Mouse (Mus musculus) megakaryocyte, adult 5-6 weeks (primary cell): ENCODE results near the gene Dgka. TPM values are rescaled to one million over a fixed set of nuclear protein-coding genes. Genes with fewer than 3 reads are reported as not detected.
"Not testable (repeated sequence)": the region's sequence is repeated elsewhere in the genome, so short reads cannot be mapped to it uniquely, and the experiment has no call there.

Source experiments
- ATAC-seq: 2 replicates; pipeline ENCODE4 v1.8.0; 2016; ENCODE audit warnings: mild to moderate bottlenecking, inconsistent platforms; ENCODE audit not compliant: poor library complexity, severe bottlenecking
- total RNA-seq, 2 experiments: library from RNA; stranded (forward) in 1 of 2; stranded (reverse) in 1 of 2; fragments of 153-499, 151-499 nt in 1 of 2; fragments of 221-1000, 200-1000 nt in 1 of 2; gene quantifications; 2 replicates each; pipeline versions ENCODE4 v1.2.3 to v1.2.4; 2015 to 2017

The Dgka gene
- total RNA-seq, 2 experiments from 2014 or later, result 32.6 to 37.6 TPM

DNA sequence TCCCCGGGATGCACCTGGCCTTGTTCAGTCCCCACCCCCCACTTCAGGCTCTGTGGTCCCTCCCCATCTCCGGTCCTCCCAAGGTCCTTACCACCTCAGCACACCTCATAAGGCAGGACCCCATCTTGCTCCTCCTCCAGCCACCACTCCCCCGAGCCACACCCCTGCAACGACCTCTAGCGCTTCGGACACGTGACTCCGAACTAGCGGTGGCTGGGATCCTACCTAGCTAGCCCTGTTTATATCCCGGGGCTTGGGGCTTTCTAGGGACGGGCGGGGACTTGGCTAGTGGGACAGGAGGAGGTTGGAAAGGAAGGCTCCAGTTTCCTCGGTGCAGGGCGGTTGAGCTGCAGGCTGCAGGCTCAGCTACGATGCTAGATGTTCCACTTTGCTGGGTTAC is 7.2 kb downstream of the Dgka start:
- no peak for ATAC-seq

DNA sequence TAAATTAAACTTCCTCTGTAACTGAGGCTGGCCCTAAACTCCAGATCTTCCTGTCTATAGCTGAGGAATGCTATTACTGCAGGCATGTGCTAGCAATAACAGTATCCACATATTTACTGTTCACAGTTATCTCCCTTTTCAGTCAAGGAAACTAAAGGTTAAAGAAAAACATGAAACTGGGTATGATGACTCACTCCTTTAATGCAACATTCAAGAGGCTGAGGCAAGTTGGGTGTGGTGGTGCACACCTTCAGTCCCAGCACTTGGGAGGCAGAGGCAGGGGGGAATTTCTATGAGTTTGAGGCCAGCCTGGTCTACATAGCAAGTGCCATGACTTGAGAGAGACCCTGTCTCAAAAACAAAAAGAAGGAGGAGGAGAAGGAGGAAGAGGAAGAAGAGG is 12.7 kb downstream of the Dgka start:
- ATAC-seq, result no peak

DNA sequence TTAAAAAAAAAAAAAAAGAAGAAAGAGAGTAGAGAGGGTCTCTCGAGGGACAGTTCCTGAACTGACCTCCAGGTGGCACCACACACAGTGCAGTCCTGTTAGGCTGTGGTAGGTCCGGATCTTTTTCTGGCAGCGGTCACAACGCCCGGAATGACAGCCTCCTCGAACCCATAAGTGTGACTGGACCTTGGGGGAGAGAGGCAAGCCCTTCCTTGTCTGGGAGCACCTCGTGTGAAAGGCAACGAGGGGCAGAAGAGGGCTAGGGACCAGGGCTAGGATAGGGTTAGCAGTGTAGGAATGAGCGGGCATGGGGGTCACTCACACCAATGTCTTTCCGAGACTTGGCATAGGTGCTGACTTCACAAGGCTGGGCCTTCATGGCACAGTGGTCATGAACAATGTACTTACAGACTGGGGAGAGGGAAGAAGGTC is 13.6 kb downstream of the Dgka start:
- ATAC-seq, result peak; percentile 89

DNA sequence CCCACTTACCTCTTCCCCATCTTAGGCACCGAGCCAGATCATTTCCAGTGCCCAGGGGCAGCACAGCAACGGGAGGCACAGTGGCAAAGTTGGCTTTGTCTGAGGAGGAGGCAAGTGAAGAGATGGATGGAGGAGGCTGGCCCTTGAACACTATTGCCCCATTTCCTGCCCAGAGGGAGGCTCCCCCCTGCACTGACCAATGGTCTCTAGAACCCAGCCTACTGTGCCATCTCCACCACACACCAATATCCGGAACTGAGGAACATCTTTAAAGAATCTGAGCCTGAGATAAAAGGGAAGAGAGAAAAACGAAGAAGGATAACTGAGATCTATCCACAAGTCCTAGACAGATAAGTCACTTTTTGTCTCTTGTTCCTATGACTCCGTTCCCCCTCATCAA is 16.6 kb downstream of the Dgka start:
- ATAC-seq, result peak; percentile 90

DNA sequence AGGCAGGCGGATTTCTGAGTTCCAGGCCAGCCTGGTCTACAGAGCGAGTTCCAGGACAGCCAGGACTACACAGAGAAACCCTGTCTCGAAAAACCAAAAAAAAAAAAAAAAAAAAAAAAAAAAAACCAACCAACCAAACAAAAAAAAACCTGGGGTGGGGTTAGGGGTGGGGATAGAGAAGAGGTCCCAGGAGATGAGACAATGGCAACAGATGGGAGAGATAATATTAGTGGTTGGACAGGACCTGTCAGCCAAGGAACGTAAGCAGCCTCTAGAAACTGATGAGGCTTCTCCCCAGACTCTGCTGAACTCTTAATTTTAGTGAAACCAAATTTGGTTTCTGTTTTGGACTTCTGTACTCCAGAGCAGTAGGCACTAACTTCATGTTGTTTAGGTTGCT is 19.2 kb downstream of the Dgka start:
- not testable (repeated sequence) for ATAC-seq

DNA sequence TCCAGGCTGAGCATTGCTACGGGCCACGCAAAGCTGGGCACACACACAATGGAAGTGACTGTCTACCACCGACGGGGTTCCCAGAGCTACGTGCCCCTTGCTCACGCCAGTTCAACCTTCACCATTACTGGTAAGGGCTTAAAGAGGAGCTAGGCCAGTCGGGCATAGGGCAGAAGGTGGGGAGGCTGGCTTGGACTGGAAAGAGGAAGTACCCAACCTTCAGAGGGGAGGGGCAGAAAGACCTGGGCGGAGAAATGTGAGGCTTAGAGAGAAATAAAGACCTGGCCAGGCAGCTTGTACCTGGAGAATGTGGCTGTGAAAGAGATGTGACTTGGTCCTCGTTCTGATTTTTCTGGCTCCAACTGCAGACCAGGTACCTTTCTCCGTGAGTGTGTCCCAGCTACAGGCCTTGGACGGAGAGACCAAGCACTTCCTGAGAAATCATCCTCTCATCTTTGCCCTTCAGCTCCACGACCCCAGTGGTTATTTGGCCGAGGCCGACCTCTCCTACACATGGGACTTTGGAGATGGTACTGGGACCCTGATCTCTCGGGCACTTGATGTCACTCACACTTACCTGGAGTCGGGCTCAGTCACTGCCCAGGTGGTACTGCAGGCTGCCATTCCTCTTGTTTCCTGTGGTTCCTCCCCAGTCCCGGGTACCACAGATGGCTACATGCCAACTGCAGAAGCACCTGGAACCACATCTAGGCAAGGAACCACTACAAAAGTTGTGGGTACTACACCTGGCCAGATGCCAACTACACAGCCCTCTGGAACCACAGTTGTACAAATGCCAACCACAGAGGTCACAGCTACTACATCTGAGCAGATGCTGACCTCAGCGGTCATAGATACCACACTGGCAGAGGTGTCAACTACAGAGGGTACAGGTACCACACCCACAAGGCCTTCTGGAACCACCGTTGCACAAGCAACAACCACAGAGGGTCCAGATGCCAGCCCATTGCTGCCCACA is 28.8 kb downstream of the Dgka start:
- ATAC-seq, result peak; percentile 95

DNA sequence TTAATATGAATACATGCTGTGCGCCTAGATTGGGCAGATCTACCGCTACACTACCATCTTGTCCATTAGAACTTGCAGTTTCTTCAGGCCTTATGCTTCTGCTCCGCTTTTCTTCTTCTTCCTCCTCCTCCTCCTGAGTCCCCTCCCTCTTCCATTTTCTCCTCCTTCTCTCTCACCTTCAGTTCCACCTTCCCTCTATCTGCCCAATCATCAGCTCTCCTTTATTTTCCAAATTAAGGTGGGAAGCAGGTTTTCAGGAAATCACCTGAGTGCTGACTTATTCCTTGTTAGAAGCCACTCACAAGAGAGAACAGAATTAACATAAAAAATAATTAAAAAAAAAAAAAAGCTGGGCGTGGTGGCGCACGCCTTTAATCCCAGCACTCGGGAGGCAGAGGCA is 33.3 kb downstream of the Dgka start:
- not testable (repeated sequence) for ATAC-seq

DNA sequence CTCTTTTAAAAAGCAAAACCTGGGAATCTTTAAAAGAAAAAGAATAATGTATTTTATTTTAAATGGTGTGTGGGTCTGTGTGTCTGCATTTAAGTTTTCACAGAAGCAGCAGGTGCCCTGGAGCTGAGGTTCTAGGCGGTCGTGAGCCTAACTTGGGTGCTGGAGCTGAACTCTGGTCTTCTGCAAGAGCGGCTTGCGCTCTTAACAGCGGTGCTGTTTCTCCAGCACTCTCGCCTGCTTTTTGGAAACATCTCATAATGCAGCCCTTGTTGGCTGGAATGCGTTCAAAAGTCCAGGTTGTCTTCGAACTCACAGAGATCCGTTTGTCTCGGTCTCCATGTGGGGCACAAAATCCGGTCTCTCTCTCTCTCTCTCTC is 39.4 kb downstream of the Dgka start:
- ATAC-seq, result no peak

DNA sequence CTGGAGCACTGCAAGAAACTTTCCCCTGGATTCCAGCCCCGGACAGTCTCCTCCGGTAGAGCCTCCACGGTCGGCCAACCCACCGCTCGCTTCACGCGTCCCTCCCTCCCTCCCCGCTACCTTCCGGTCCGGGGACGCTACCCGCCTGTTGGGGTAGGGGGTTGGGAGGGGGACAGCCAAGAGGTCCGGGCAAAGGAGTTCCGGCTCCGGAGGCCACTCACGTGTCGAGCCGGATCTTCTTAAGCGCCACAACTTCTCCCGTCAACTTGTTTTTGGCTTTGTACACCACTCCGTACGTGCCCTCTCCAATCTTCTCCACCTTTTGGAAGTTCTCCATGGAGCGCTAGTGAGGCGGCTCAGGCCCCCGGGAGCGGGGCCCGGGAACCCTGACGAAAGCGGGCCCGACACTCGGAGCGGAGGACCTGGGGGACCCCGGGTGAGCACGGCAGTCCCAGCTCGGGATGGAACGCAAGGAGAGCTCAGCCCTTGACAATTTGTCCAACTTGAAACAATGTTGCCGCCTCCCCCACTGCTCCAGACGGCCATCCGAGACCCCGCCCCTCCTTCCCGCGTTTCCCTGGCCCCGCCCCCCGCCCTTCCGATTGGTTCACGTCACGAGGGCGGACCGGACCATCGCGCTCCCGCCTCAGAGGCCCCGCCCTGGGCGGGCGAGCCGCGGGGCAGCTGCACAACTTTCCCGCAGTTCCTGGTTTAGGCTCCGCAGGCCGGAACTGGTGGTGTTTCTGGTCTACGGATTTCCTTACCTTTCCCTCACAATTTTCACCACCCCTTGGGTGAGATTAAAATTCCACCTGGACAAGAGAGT is 40.0 kb downstream of the Dgka start, which contains the start of gene Cdk2:
Gene Cdk2 (minus strand): TSS at position 541 of the 826 bp plus-strand sequence.
- peak; percentile 93 for ATAC-seq

DNA sequence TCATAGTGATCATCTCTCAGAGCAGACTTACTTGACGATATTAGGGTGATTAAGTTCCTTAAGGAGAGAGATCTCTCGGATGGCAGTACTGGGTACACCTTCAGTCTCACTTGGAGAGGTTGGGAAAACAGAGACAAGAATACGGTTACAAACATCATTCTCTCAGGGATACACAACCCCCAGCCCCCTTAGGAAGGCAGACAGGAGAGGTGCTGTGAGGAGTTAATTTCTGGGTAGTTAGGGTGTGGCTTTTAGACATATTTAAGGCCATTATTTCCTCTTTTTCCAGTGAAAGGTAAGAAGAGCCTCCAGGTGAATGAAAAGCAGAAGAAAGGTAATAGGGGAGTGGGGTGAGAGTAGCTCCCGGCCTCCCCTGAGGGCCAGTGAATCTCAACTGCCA is 40.8 kb downstream of the Dgka start, which contains the start of gene Pmel:
Gene Pmel (plus strand): TSS at position 301 of the 400 bp plus-strand sequence.
- peak; percentile 13 for ATAC-seq

DNA sequence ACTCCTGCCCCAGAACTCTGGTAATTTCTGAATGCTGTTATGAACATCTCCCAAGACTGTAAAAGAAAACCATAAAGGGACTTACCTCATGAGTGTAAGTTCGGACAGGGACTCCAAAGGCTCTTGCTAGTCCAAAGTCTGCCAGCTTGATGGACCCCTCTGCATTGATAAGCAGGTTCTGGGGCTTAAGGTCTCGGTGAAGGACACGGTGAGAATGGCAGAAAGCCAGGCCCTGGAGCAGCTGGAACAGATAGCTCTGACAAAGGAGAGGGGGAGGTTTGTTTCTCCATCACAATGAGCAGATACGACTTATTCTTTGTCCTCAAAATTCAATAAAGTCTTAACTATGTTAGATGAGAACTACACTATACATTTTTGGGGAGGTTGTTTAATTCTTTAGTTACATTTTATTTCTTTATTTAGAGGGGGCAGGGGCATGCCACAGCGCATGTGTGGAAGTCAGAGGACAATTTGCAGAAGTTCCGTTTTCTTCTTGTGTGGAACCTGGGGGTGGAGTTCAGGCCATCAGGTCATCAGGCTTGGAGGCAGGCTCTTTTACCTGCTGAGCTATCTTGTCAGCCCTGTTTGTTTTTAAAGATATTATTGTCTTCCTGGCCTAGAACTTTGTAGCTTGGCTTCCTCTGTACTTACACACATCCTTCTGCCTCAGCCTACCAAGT is 42.2 kb downstream of the Dgka start:
- peak; percentile 51 for ATAC-seq

DNA sequence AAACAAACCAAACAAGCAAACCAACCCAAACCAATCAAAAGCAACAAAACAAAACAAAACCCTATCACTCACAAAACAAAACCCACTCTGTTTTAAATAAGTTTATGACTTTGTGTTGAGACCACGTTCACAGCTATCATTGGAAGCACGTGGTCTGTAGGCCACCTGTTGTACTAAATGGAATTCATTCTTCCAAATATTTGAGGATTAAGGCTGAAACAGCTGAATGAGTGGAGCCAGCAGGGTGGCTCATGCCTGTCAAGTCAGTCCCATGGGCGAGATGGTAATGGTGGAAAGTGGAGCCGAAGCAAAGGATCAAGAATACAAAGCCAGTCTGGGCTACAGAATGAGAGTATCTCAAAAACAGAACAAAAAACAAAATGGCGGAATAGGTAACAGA is 43.9 kb downstream of the Dgka start:
- no peak for ATAC-seq

DNA sequence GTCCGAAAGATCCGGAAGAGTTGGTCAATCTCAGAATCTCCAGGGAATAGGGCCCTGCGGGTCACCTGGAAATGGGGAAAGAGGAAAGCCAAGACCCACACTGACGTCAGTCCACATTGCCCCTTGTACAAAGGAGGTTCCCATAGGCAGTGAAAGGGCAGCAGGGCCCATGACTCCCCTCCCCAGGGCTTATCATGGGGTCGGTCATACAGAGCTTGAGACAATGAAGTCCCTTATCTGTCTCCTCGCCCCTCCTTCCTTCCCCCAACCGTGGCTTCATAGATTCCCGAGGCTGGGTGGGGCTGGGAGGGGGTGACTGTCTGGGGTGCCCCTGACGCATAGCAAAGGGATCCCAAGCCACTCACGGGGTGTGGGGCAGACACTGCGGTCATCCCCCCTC is 45.0 kb downstream of the Dgka start:
- ATAC-seq, result no peak

DNA sequence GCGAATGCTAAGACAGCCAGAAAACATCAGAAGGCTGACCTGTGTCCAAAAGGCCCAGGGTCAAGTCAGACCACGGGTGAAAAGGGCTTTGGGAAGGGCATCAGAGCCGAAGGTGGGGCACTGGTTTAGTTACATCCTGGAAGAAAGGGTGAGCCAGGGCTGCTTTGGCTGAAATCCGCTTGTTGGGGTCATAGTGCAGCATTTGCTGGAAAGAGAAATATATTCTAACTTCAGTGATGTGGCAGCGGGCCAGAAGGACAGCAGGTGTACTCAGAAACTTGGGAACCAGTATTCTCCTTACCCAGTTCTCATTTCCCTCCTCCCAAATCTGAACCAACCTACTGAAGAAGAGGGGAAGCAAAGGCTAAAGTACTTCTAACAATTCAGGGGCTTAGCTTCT is 45.6 kb downstream of the Dgka start:
- no peak for ATAC-seq

DNA sequence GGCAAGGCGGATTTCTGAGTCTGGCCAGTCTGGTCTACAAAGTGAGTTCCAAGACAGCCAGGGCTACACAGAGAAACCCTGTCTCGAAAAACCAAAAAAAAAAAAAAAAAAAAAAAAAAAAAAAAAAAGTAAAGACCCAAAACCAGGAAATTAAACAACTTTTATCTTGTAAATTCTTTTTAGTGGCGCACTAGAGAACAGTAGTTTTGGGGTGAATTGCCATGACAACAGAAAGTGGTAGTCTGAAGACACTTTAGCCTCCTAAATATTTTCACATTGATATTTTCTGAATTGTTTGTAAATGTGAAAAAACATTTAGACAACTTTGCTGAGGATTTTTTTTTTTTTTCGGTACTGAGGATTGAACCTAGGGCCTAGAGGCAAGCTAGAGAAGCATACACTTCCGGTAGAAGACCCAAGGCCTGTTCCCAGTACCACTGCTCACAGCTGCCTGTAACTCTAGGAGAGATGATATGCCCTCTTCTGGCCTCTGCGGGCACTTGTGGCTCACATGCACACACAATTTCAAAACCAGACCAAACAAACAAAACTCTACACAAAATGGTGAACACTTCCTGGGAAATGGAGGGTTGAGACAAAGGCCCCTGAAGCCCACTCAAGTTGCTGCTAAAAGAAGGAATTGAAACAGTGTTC is 47.5 kb downstream of the Dgka start:
- no peak for ATAC-seq

DNA sequence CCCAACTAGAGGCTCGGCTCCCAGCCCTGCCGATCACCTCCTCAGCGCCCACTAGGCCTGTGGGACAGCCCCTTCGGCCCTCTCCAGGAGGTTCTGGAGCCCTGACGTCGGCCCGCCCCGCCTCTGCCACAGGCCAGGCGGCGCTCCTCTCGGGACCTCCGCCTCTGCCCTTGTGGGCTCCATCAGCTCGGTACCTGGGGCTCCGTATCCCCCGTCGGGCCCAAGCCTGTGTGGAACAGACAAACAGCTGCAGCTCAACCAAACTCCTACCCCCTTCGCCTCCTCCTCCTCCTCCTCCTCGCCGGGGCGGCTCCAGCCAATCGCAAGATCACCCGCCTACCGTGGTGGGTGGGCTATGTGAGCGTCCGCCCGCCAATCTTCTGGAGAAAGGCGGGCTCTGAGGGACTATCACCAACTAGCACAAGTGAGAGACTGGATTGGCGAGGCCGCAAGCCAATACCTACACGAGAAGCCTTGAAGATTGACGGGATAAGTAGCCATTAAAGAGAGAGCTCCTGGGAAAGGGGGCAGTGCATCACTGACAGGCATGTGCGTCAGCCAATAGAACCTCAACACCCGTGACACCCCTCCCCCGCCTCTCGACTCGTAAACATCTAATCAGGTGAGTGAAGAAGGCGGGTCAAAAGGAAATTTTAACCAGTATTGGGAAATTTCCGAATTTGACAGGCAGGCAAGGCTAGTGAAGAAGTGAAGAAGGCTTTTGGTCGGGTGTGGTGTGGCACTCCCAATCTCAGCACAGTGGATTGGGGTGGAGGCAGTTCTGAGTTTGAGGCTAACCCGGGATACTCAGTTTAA is 48.5 kb downstream of the Dgka start, which contains the start of gene Rab5b:
Gene Rab5b (minus strand): TSS at position 273 of the 816 bp plus-strand sequence.
- ATAC-seq, result peak; percentile 88

DNA sequence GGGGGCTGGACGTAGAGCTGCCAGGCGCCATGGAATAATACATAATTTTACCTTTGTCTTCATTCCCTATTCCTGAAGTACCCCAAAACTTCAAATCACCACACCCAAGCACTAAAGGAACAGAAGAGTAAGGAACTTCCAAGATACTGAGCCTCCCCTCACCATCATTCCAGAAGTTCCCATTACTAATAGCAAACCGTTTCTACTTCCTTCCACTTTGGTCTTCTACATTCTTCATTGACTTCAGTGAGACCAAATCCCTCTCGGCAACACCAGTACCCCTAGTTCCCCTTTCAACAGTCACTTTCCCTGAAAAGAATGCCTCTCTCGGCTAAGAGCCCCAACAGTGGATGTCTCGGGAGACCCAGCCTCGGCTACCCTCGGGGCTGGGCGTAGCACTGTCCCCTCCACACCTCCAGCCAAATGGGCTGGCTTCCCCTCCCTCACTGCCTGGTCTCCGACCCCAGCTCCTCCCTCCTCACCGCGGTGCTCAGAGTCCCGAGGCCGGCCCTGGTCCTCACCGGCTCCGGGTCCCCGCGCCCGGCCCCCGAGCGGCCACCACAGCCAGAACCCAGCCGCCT is 49.2 kb downstream of the Dgka start:
- peak; percentile 33 for ATAC-seq

DNA sequence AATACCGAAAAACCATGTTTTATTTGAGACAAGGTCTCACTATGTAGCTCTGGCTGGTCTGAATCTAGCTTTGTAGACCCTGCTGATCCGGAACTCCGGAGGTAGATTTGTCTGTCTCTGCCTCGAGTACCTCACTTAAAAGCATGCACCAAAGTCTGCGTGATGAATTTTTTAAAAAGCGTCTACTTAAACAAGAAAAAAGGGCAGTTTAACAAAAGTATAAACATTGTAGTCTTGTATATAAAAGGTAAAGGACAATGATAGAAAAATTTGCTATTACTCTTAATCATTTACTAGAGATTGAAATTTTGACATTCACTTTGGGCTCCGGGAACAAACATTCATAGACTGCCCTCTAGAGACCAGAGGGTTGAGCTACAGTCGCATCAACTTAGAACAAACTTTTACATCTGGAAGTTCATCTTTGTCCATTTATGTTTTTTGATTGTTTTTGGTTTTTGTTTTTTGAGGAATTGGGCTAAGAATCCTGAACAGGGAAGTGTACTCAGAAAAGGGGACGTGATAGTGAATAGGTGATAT is 70.1 kb downstream of the Dgka start:
- ATAC-seq, result peak; percentile 58
